Mouse (Mus musculus) adrenal gland, adult 18-20 months (tissue): ENCODE measurements around the gene Vmn1r62. TPM values are rescaled to one million over a fixed set of nuclear protein-coding genes. Genes with fewer than 3 reads are reported as not detected.
"Not testable (repeated sequence)": the region's sequence is repeated elsewhere in the genome, so short reads cannot be mapped to it uniquely, and the experiment has no call there.

Source experiments
- DNase-seq, 2 experiments: peaks; one replicate each; pipeline ENCODE4 v3.0.0; 2021 to 2022; ENCODE audit warnings: low spot score in 2 of 2
- long read RNA-seq, 2 experiments: library from polyadenylated mRNA; stranded (forward); transcript quantifications; one replicate each; pipeline ENCODE4 v2.0.0; 2021
- total RNA-seq, 2 experiments: library from RNA; stranded (reverse); gene quantifications; 1 replicate in 1 of 2; 2 replicates in 1 of 2; pipeline ENCODE4 v1.2.3; 2021

Gene Vmn1r62
- not detected for total RNA-seq
- long read RNA-seq, experiment 1, result 0 reads
- long read RNA-seq, experiment 2, result 0 reads

GRCm38 (mm10) chr7:5673331-5673730 is at the start of gene Vmn1r62:
Gene Vmn1r62 (plus strand): TSS chr7:5673631.
- DNase-seq, result not testable (repeated sequence)

Other genes with a start within 250 kb of the Vmn1r62 start
- not detected for gene Vmn1r59, start 216.9 kb upstream of the Vmn1r62 start, total RNA-seq
- gene Vmn2r28, start 179.7 kb upstream of the Vmn1r62 start, total RNA-seq, result not detected
- not detected for gene Vmn1r60, start 126.3 kb upstream of the Vmn1r62 start, total RNA-seq
- gene Vmn1r61, start 60.3 kb upstream of the Vmn1r62 start, total RNA-seq, result not detected
- gene Vmn1r63, start 131.8 kb downstream of the Vmn1r62 start, total RNA-seq, result not detected
- not detected for gene Vmn1r64, start 210.9 kb downstream of the Vmn1r62 start, total RNA-seq